Mouse (Mus musculus) liver, adult 2 months (tissue): ENCODE data around the gene Nup88.

Experiments
- CTCF ChIP-seq: fragments of 200-500 bp; IDR thresholded peaks from 2 replicates; pipeline ENCODE4 v1.5.1; 2011; ENCODE audit warnings: low read depth, low read length, control low read depth
- POLR2A ChIP-seq: fragments of 200-500 bp; IDR thresholded peaks from 2 replicates; pipeline ENCODE4 v1.6.1; 2011; ENCODE audit warnings: low read length, control low read depth; ENCODE audit not compliant: insufficient read depth; ENCODE audit errors: extremely low read depth

DNA sequence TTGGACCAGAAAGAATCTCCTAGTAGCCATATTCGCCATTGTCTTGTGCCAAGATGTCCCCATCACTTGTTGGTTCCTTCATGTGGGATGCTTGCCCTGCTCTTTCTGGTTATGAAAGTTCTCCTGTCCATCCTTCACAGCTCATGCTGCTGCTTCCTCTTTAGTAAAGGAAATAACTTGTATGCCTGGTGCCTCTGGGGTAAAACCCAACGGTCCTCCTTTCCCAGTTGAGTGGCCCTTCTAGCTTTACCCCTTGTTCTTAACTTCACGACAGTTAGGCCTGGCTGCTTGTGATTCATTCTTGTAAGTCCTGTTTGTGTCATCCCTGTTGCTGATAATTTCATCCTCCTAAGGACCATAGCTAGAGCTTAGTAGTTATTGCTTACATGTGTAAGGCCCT lies 58.5 kb downstream of the Nup88 start:
- TF ChIP-seq POLR2A: no peak
- no peak for TF ChIP-seq CTCF
